Mouse (Mus musculus): ENCODE data around the gene Slc4a1.

Gene Slc4a1

DNA sequence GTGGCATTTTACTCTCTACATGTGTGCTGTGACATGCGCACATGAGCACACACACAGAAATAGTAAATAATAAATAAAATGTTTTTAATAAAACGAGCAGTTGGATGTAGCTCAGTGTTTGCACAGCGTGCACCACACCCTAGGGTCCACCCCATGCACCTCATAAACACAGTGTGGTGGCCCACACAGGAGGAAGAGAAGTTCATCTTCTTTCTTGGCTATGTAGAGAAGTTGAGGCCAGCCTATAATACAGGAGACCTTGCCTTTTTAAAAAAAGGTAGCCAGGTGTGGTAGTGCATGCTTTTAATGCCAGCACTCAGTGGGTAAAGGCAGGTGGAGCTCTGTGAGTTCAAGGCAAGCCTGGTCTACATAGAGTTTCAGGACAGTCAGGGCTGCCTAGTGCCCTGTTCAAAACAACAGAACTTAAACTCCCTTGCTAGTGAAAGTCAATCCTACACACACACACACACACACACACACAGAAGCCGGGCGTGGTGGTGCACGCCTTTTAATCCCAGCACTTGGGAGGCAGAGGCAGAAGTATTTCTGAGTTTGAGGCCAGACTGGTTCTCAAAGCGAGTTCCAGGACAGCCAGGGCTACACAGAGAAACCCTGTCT is 8.2 kb upstream of the Slc4a1 start:
- DNase-seq (ENCODE audit: low spot score), result no peak

DNA sequence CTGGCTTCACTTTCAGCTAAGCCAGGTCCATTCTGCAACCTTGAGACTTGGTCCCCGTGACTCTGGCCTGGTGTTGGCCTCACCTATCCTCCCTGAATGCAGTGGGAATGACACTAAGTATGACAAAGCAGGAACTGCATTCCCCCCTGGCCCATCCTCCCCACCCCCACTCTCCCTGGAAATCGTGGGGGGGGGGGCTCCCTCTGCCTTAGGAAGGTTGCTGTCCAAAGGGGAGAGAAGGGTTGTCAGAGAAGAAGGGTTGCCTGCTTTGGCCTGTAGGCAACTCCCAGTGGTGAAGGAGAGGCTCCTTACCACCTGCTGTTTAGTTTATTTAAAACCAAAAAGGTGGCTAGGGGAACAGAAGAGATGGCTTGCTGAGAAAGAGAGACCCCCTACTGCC is 7.6 kb upstream of the Slc4a1 start:
- no peak for DNase-seq (ENCODE audit: low spot score)

DNA sequence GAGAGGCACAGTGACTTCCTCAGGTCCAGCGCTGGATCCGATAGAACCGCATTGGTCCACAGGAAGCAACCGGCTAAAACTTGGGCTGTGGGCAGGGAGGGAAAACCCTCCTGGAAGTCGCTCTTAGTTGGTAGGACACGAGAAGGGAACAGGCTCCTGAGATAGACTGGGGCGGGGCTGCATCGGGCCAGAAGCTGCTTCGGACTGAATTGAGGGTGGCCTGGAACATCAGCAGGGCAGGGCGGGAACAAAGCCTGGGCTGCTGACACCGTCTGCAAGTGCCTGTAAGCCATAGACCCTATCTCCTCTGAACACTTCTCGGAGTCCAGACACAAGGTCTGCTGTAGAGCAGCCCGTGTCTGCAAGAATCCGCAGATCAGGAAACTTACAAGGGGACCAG is 6.9 kb upstream of the Slc4a1 start:
- DNase-seq (ENCODE audit: low spot score), result no peak

DNA sequence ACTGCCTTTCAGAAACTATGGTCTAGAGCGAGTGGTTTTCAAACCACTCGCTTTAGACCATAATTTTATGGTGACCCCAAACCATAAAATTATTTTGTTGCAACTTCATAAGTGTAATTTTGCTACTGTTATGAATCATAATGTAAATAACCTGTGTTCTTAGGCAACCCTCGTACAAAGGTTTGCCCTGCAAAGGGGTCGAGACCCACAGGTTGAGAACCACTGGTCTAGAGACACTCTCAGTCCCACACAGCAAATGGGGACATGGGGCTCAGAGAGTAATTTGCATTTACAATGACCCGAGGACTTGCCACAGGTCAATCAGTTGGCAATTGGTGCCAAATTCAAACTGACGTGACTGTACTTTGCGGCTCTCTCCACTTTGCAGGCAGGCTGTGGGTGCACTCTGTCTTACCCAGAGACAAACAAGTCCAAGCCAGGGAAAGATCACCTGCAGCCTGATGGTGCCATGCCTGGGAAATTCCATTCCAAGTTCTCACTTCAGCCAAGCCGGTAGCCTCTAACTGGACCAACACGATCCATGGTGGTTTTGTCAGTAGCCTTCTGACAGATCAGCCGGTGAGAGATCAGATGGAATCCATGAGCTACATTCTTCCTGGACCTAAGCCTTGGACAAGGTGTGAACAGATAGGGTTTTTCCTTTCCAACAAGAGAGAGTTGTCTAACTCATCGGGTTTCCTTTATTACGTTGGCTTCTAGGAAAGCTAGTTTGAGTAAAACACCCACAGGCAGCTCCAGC is 6.1 kb upstream of the Slc4a1 start:
- no peak for DNase-seq (ENCODE audit: low spot score)

DNA sequence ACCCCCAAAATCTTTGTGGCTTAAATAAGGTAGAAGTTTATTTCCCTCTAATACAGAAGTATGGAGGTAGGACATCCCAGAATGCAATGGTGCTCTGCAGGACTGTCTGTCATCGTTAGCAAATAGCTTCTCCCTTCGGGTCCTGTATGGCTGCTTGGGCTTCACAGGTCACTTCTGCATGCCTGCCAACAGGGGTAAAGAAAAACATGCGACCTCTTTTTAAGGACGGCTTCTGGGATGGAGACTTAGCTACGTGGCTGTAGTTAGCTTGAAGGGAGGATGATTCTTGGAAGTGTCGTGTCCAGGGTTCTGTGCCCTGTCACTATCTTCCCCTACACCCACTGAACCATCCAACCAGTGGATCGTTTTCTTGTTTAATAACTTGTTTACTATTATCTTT is 4.3 kb upstream of the Slc4a1 start:
- no peak for DNase-seq (ENCODE audit: low spot score)

DNA sequence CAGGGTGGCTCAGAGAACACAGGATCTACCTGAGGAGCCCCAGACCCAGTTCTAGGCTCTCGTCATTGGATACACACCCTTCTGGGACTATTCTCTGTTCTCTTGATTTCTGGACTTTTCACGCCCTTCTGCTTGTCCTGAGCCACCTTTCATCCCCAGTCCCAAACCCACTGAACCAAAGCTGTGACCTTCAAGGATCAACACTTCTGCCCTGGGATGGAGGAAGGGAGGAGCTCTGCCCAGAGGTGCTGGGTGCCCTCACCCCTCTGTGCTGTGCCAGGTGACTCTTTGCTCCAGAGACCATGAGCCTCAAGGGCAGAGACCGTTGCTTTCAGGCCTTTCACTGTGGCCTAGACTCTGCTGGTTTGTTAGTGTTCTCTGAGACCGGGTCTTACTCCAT is 3.3 kb upstream of the Slc4a1 start:
- no peak for DNase-seq (ENCODE audit: low spot score)

DNA sequence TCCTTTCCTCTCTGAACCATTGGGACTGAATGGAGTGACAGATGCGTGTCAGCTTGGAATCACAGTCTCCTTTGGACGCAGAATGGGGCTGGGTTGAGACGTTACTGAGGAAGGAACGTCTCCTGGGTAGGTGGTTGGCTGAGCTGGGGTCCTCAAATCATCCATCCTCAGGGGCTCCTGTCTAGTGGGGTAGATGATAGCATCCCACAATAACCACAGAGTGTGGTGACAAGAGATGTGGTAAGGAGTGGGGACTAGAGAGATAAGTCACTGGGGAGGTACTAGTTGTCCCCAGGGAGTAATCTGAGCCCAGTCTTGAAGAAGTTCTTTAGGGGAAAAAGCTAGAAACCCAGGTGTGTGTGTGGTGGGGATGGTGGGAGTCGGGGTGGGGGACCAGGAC is 2.3 kb upstream of the Slc4a1 start:
- no peak for DNase-seq (ENCODE audit: low spot score)

DNA sequence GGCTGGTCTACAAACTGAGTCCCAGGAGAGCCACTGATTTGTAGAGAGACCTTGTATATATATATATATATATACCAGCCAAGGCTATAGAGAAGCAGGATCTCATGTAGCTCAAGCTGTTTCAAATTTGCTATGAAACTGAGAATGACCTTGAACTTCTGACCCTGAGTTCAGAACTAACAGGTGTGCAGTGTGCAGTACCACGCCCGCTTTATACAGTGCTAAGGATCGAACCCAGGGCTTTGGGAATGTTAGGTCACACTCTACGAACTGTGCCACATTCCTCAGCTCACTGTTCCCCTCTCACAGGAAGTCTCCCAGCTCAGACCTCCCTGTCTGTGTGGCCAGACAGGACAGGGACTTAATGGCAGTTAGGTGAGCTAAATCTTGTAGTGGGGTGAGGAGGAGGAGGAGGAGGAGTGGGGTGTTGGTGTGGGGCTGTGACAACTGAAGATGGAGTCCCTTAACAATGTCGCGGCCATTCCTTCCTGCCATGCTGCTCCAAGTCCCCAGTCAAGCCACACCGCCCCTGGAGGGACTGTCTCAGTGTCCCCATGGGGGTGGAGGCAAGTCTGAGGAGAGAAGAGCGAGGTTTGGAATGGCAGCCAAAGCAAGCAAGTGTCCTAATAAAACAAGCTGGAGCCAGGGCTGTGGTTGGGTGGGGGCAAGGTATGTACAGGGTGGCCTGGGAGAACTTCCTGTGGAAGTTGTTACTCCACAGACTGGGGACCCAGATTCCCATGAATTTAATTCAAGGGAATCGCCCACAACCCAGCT is 1.7 kb upstream of the Slc4a1 start:
- DNase-seq (ENCODE audit: low spot score), result no peak

DNA sequence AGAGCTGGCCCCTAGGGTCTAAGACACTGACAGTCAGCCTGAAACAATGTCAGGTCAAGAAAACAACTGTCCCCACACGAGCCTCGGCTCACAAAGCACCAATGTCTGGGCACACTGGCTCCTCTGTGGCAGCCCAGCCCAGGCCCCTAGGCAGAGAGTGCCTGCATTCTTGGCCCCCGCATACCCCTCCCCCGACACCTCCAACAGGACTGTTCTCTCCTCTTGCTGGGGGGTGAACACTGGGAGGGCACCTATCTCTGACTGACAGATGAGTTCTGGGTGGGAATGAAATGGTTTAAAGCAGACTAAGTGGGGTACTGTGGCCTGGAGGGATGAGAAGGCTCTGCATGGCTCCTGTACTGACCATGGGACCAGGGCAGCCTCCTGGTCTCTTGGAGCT is 304 bp downstream of the Slc4a1 start:
- DNase-seq (ENCODE audit: low spot score), result no peak

DNA sequence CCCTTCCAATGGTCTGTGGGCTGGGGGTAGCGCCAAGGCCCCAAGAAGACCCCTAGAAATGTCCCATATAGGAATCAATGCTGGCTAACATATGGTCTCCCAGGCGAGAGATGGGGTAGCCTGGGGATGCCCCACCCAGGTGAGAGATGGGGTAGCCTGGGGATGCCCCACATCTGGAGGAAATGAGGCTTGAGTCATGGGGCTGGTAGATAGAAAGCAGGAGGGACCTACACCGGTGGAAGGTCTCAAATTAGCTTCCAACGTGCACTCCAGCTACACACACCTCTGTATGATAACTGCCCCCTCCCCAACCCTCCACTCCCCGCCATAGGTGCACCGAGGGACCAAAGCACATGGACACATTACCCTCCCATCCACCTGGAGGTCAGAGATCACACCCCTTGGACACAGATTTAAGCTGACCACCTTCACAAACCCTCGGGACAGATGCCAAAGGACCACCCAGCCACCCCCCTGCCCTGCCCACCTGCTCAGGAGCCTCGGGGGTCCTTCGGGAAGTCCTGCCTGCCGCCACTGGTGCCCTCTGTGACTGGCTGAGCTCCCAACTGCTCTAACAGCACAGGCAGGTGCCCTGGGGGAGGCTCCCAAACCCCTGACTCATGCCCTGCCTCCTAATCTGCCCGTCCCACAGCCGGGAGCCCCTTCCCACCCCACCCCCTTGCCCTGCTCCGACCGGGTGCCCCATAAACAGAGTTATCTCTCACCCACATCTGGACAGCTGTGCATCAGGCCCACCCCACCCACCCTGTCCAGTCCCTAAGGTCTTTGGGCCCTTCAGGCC is 1.2 kb downstream of the Slc4a1 start:
- DNase-seq (ENCODE audit: low spot score), result no peak

DNA sequence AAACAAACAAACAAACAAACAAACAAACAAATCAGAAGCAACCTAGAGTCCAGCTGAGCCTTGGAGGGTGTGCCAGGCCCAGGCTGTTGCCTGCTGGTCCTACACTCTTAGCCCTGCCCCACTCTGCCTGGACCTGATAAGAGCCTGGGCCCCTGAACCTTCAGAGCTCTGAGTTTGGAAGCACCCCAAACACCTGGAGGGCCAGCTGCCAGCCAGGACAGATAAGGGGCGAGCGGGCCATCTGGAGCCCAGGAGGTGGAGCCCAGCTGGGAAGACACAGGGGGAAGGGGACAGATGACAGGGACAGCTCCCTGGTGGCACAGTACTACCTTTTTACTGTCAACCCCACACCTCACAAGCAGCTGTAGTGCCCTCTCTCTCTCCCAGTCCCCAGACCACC is 2.4 kb downstream of the Slc4a1 start:
- no peak for DNase-seq (ENCODE audit: low spot score)

DNA sequence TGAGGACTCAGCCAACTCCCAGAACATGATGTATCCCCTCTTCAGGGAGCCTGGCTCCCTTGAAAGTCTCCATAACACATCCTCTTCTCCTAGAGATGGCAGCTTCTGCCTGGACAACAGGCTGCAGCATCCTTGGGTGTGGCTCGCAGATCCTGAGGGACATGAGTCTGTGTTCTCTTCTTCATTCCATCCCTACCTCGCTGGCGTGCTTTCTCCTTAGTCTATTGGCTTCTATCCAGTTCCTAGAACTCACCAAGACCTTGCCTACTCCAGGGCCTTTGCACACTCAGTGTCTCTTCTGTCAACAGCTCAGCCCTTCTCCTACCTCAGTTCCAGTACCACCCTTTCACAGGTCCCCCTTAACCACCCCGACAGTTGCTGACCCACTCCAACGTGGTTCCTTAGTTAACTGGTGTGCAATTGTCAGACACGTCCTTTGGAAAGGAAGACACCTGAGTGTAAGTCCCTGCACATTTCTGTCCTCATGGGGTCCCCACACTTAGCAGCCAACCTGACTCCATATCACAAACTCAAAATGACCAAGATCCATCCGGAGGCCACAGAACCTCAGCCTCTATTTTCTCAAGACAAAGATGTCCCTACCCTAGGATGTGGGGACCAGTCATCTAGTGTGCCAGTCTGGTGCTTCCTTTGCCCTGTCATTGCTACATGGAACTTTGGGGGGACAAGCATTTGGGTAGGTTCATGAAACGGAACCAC is 4.1 kb downstream of the Slc4a1 start:
- DNase-seq (ENCODE audit: low spot score), result no peak

DNA sequence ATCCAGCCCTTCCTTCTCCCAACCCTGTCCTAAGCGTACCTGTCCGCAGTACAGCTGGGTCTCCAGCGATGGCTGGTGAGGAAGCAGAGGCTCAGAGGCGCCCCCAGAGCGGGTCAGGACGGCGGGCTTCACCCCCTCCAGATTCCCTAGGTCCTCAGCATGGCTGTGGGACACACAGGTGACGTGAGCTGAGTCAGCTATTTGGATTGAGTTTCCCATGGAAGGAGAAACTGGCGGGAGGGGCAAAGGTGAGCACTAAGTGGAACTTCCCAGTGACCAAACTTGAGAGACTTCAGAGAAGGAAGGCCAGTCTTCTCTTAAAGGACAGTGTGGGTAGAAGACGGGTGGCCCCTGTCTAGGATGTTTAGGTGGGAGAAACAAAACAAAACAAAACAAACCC is 7.6 kb downstream of the Slc4a1 start:
- no peak for DNase-seq (ENCODE audit: low spot score)

DNA sequence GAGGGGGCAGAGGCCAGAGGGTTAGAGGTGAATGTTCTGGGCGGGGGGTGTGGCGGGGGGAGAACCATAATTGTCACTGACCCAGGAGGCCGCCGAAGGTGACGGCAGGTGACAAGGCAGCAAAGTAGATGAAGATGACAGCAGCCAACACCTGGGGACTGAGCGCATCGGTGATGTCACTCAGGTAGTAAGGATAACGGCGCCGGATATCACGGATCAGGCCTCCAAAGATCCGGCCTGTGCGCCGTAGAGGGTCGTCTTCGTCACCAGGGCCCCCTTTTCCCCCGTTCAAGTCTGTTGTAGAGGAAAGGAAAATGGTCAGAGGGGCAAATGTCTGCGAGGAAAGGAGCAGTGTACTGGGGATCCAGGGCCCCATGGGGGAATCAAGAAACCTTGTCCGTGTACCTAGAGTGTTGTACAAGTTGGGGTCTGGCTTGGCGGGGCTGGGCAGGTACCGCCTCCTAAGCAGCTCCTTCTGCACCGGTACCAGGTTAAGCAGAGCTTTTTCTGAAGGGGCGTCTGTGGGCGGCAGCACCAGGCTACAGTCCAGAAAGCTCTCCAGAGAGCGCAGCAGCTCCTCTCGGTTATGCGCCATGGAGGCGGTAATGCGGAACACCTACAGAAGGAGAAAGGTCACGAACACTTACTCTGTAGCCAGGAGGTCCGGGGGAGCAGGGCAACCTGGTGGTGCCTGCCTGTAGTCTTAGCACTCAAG is 9.2 kb downstream of the Slc4a1 start:
- no peak for DNase-seq (ENCODE audit: low spot score)

DNA sequence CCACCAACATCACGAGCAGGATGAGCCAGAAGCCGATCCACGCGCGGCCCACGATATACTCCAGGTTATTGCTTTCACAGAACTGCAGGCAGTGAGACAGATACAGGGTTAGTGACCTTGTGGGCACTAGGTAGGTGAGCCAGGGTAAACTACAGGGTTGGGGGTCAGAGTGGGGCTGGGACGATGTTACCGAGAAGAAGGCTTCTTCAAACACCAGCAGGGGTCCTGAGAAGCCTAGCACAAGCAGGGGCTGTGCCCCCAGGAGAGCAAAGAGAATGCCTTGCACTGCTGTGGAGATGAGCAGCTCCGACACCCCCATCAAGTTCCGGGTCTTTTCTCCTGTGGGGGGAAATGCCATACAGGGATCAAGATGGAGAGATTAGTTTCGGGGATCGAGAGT is 9.8 kb downstream of the Slc4a1 start:
- DNase-seq (ENCODE audit: low spot score), result no peak

DNA sequence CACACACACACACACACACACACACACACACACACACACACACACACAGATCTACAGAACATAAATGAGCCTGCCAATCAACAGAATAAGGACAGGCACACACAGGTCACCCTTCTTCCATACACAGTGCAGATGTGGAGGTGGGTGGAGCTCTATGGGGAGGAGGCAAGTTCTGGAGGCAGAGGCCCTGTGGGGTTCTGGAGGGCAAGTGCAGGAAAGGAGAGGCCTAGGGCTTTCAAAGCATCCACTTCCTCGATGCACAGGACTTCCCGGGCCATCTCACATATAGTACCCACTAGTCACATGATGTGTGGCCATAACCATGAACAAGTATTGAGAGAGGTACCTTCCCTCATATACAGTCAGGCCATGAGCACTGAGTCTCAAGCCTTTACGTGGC is 10.5 kb downstream of the Slc4a1 start:
- no peak for DNase-seq (ENCODE audit: low spot score)

DNA sequence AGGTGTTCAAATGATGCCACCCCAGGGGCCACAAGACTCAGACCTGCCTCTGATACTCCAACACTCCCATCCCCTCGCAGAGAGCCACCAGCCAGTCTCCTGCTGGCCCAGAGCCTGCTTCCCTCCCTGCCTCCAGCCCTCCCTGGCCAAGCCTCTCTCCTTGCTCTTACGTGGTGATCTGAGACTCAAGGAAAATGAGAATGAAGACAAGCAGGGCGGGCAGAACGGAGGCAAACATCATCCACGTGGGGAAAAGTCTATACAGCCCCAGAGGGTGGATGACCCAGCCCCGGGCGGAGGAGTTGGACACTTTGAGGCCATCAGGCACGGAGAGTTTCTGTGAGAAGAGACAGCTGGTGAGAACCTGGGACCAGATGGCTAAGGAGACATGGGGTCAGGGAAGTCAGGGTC is 13.0 kb downstream of the Slc4a1 start:
- DNase-seq (ENCODE audit: low spot score), result no peak

DNA sequence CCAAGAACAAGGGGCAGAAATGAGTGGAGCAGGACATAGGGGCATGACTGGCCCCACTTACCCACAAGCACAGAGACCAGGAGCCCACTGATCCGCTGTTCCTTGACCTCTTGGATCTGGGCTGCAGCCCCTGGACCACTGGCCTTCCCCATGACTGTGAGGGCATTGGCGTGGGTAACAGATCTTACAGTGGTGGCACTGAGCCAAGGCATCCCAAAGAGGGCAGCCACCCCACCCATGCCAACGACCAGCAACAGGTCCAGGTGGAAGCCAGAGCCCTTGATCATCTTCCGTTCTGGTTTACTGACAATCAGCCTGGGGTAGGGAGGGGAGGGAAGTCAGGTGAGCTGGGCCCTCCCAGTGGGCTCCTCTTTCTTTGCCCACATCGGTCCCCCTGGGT is 13.6 kb downstream of the Slc4a1 start:
- no peak for DNase-seq (ENCODE audit: low spot score)

DNA sequence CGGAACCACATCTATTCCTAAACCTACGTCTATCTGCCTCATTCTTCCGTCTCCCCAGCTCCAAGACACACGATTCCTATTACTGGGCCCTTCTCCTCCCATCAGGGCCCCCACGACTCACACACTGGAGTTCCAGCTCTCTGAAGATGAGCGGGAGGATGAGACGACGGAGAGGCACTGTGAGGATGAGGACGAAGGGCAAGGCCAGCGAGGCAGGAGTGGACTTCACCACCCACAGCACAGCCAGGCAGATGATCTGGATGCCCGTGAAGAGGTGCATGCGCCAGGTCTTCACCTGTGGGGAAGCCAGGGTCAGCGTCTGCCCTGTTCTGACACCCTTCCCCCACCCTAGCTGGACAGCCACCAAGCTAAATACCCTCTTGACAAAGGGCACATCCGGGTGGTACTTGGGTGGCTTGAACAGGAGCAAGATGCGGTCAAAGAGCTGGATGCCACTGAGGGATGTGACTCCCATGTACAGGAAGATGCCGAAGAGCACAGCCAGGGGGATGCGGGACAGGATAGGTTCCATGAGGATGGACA is 15.0 kb downstream of the Slc4a1 start:
- no peak for DNase-seq (ENCODE audit: low spot score)

DNA sequence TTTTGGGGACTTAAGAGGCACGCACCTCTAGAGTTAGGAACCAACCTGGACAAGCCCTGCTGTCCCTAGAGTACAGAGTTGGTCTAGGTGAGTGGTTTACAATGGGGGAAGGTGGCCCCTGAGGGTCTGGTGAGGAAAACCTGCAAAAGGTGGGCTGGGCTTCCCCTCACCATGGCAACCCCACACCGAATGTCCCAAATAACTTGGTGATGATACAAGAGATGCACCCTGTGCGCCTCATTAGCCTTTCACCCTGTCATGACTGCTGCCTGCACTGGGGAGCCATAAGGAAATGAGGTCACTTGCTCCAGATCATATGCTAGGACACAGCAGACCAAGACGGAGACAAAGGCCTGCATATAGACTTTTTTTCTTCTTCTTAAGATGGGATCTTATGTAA is 15.6 kb downstream of the Slc4a1 start:
- no peak for DNase-seq (ENCODE audit: low spot score)
